Mouse (Mus musculus): ENCODE measurements around the gene Vmn2r61. TPM values are rescaled to one million over a fixed set of nuclear protein-coding genes. Genes with fewer than 3 reads are reported as not detected.

Gene Vmn2r61
- not detected for polyA plus RNA-seq (2017; shearing (Covaris generic))

GRCm38 (mm10) chr7:42259753-42260152 lies at the start of gene Vmn2r61:
TSS of gene Vmn2r61 (plus strand) at chr7:42260053.

Other genes starting within 250 kb of the Vmn2r61 start
- under 1 TPM; 0.11 to 0.53 TPM for gene Vmn2r59, start 201.0 kb upstream of the Vmn2r61 start, polyA plus RNA-seq (2017; shearing (Covaris generic))
- under 1 TPM; 0.13 to 0.47 TPM for gene Vmn2r60, start 152.3 kb upstream of the Vmn2r61 start, polyA plus RNA-seq (2017; shearing (Covaris generic))
- gene 4933421I07Rik, start 188.1 kb downstream of the Vmn2r61 start, polyA plus RNA-seq (2017; shearing (Covaris generic)), result not detected
- gene Zfp141, start 245.7 kb downstream of the Vmn2r61 start, polyA plus RNA-seq (2017; shearing (Covaris generic)), result 10 to 100 TPM; 24.8 to 35.4 TPM